Mouse (Mus musculus): ENCODE results near the gene Kcnq1.

- TF ChIP-seq CTCF (conservative IDR thresholded peaks at IDR 0.05 in 1 of 2, IDR thresholded peaks at IDR 0.05 in 1 of 2; ENCODE audit: low read depth in 2 of 2, low read length in 2 of 2) (no peak), TBP (conservative IDR thresholded peaks at IDR 0.05; ENCODE audit: low read depth, low read length) (no peak), POLR2A (IDR thresholded peaks at IDR 0.05; ENCODE audit: low read depth, low read length) (no peak), KAT2A (IDR thresholded peaks at IDR 0.05; ENCODE audit: insufficient replicate concordance, low read length) (no peak), POLR2AphosphoS2 (IDR thresholded peaks at IDR 0.05; ENCODE audit: low read depth, low read length) (no peak), NRF1 (IDR thresholded peaks at IDR 0.05; ENCODE audit: low read depth, low read length) (no peak), MXI1 (IDR thresholded peaks at IDR 0.05; ENCODE audit: low read depth, low read length) (no peak), SIN3A (IDR thresholded peaks at IDR 0.05; ENCODE audit: low read length) (no peak)
Observed at GRCm38 (mm10) chr7:143444955-143445648, 338.9 kb downstream of the Kcnq1 start.
